Mouse (Mus musculus): ENCODE data around the gene Rplp2.
A peak's percentile ranks its signal among the peaks of the same experiment; 100 is the strongest.

The Rplp2 gene

DNA sequence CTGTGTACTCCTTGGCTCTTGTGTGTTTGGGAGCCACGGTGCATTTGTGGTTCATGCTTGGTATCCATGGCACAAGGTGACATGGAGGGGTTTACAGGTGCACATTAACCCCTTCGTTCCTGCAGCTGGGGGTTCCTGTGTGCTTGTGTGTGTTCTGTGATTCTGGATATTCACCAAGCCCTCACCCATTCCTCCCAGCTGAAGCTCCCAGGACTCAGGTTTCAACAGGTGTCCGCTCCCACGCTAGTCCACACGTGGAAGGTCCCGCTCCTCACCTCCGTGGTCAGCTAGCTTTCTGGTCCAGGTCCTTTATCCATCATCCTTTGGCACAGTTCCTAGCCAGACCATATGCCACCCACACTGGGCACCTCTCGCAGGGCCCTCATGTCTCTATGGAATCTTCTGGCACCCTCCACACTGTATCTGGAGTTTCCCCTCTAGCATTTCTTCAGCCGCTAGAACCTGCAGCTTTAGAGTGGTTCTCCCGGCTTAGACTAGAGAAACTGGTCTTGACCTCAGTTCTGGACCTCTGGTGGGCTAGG, 19.5 kb downstream of the Rplp2 start:
- no peak for DNase-seq (ENCODE audit: low spot score in 2 of 2)

DNA sequence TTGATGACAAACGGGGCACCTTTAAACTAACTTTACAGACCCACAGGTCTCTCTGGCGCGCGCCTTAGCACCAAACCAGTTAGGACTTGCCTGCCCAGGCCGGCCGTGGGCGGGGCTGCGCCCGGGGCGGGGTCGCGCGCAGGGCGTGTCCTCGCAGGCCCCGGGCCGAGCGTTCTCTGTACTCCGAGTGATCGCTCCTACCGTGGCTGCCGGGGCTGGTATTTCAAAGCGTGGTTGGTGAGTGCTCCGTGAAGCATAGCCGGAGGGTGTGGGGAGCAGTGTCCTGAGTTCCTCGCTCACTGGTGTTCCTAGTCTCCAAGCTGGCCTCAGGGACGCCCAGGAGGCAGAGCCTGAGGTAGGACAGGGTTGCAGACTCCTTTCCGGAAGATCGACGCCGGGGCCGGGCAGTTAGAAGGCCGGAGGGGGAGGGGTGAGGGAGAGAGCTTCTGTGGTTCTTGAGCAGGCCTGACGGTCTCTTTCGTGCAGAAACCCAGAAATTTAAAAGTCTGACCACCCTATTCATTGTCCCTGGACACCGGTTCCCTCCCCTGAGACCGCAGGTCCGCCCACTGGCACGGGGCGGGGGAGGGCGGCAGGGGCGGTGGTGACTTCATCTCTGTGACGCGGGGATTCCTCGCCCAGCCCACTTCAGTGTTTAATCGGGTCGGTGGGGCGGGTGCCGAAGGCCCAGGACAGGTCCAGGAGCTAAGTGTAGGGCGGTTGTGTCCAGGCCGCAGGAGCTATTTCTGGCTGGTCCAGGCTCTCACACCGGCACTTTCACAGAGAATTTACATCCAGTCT, 20.3 kb downstream of the Rplp2 start, which contains the start of gene Cd151:
TSS of gene Cd151 (plus strand) at position 163 of the 801 bp plus-strand sequence.
- peak in 1 of 2 experiments; percentile 65 for DNase-seq (ENCODE audit: low spot score in 2 of 2)

DNA sequence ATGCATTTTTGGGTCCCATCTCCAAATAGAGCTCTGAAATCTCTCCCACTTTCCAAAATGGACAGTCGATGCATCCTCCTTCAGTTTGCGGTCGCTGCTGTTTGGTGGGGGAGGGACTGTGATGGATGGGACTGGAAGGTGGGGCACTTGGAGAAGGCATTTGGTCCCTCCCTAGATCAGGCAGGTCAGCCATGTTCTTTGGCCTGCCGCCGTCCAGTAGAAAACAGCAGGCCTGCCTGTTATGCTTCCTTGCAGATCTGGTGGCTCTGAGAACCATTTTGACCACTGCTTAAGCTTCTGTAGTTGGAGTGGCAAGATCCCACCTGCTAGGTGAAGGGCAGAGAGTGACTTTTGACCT, 21.0 kb downstream of the Rplp2 start:
- no peak for DNase-seq (ENCODE audit: low spot score in 2 of 2)

DNA sequence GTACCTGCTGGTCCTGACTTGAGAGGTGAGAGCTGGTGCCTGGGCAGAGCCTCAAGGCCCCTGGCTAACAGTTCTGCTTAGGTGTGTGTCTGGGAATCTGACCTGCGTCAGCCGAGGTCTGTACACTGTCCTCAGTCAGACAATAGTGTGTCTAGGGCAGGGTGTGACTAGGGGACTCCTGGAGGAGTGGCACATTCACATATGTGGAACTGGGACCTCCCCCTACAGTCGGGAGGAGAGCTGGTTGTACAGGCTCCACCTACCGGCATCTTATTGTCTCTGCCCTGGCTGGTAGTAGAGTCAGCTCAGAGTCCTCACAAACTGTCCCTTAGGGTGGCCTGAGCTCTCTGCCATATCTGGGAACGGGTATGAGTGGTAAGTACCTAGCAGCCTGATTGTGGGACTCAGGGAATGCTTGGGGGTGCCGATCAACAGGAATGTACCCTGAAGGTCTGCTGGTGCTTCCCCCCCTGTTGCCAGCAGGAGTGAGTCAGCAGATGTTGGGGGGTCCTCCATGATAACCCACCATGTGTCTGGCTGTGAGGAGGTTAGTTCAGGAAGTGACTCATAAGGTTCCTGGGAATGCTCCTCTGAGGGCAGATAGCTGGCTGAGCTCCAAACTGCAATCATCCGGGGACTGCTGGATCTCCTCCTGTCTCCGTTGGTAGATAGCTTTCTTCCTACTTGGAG, 21.5 kb downstream of the Rplp2 start:
- DNase-seq (ENCODE audit: low spot score in 2 of 2), result peak in 1 of 2 experiments; percentile 63

DNA sequence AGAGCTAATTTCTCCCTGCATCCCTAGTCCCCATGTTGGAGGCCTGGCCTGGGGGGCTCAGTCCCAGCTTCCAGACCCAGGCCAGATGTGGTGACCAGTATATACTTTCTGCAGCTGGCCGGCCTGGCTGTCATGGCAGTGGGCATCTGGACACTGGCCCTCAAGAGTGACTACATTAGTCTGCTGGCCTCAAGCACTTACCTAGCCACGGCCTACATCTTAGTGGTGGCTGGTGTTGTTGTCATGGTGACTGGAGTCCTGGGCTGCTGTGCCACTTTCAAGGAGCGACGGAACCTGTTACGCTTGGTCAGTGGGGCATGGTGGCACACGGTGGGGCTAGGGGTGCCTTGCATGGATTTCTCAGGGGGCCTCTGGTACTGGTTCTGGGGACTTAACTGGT, 22.2 kb downstream of the Rplp2 start:
- DNase-seq (ENCODE audit: low spot score in 2 of 2), result no peak

DNA sequence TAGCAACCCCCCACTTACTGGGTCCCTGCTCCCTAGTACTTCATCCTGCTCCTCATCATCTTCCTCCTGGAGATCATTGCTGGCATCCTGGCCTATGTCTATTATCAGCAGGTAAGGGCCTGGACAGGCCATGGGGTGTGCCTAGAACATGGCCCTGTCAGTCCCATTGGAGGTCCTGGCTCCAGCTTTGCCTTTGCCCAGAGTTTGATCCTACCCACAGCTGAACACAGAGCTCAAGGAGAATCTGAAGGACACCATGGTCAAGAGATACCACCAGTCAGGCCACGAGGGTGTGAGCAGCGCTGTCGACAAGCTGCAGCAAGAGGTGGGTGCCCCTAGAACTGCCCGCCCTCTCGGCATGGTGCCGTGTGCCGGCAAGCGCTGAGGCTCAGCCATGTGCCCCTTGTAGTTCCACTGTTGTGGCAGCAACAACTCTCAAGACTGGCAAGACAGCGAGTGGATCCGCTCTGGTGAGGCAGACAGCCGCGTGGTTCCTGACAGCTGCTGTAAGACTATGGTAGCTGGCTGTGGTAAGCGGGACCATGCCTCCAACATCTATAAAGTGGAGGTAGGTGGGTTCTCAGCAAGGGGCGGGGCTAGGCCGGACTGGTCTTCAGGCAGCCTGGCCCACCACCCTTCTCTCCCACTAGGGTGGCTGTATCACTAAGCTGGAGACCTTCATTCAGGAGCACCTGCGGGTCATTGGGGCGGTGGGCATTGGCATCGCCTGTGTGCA, 22.9 kb downstream of the Rplp2 start:
- no peak for DNase-seq (ENCODE audit: low spot score in 2 of 2)

DNA sequence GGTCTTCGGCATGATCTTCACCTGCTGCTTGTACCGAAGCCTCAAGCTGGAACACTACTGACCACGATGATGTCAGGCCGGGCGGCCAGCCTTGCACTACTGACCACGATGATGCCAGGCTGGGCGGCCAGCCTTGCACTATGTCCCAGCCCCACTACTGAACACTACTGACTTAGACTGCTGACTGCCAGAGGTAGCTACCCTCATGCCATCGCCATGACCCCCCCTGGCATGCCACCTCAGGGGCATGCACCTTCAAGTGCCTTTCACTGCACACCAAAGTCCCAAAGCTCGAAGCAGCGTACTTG, 23.4 kb downstream of the Rplp2 start:
- no peak for DNase-seq (ENCODE audit: low spot score in 2 of 2)

DNA sequence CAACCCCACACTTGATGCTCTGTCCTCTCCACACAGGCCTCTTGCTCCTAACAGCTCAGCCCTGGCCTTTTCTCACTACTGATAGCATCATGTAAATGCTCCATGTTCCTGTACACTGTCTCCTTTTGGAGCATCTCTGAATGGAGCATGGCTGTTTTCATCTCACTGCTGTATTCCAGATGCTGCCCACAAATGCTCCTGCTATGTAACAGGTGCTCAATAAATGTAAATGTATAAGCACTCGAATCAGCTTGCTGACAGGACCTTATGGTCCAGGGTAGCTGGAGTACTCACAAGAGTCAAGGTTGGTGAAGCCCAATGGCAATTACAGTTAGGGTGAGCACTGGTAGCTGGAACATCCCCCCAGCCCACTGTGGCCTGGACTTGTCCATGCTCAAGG, 24.1 kb downstream of the Rplp2 start:
- no peak for DNase-seq (ENCODE audit: low spot score in 2 of 2)

DNA sequence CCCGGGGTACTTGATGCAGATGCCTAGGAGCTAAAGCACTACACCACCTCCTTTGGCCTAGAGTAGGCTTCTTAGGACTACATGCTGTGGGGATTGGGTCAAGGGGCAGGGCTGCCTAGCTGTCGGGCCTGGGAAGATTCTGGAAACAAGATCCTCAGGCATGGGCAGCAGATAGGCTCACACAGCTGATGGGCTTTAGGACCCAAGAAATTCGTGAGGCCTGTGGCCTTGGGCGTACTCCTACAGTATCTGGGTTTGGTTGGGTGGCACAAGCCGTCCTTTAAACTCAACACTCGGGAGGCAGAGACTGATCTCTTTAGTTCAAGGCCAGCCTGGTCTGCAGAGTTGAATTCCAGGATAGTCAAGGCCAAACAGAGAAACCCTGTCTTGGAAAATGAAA, 25.1 kb downstream of the Rplp2 start:
- DNase-seq (ENCODE audit: low spot score in 2 of 2), result no peak

DNA sequence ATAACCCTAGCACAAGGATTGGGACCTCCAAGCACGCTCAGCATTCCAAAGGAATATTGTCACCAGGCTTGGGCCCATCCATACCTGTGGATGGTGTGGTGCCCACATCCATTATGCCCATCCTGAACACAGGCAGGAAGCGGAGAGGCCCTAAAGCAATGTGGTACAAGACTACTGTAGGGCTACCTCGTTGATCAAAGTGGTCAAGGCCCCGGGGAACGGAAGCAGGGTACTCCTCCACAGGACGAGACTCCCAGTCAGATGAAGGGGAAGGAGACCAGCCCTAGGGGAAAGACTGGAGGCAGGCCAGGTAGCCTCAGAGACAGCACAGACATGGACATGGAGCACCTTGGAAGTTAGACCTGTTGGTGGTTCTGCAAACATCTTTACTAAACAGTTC, 25.6 kb downstream of the Rplp2 start:
- DNase-seq (ENCODE audit: low spot score in 2 of 2), result no peak

DNA sequence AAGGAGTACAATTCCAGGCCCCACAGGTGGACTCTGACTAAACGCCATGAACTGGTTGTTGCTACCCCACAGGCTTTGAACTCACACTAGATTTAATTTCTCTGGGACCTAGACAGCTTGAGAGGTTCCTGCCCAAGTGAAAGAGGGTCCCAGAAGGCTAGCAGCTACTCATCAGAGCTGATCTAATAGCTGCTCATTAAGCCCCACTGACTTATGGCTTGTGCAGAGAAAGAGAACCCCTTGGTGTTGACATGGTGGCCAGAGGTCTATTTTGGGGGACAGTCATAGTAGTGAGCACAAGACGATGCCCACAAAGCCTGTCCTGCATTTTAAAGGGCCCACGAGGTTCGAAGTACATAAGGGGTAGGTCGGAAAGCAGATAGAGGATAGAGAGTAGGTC, 27.0 kb downstream of the Rplp2 start:
- DNase-seq (ENCODE audit: low spot score in 2 of 2), result no peak

DNA sequence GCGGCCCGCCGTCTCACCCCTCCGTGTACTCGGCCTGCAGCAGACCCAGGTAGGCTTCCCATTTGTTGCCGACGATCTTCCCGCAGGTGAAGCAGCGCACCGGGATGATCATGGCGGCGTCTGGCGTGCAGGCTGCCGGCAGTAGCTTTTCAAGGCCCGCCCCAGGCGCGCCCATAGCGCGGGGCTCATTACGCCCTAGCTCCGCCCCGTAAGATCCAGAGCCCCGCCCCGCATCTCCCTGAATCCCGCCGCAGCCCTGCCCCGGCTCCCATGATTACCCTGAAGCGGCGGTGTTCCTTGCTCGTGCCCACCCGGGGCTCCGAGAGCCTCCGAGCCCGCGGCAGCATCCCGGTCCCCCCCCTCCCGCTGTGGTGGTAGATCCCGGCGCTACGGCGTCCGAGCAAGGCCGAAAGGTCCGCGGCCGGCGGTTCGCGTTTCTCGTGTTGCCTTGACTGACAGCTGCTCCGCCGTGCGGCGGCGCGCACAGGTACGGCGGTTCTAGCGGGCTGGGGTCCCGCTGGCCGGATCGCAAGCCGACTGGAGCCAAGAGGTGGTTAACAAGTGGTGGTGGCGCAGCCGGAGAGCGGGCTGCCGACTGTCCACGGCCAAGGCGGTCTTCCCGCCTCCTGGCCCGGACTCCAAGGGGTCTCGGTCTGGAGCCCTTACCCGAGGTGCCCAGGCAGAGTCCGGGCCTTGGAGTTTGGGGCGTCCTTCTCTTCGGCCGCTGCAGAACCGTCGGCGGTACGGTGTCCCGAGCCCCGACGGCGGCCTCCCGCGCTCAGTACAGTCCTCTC, 28.0 kb downstream of the Rplp2 start, which contains the start of the genes Polr2l and Tspan4:
TSS of gene Polr2l (minus strand) at position 122 of the 794 bp plus-strand sequence.
TSS of gene Tspan4 (plus strand) at position 230 of the 794 bp plus-strand sequence.
- peak; percentile 81 to 83 for DNase-seq (ENCODE audit: low spot score in 2 of 2)

DNA sequence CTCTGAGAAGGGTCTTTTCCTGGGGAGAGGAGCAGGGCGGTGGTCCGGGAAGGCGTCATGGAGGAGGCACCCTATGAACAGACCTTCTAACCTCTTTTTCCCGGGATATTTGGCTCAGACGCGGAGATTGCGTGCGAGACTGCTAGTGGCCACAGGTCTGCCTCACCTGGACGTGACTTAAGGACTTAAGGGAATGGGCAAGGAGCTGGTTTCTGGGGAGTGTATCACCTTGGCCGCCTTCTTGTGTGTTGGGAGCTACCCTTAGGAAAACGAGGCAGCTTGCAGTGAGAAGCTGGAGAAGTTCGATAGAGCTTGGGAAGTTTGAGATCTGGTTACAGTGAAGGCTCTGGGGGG, 28.6 kb downstream of the Rplp2 start:
- DNase-seq (ENCODE audit: low spot score in 2 of 2), result no peak

DNA sequence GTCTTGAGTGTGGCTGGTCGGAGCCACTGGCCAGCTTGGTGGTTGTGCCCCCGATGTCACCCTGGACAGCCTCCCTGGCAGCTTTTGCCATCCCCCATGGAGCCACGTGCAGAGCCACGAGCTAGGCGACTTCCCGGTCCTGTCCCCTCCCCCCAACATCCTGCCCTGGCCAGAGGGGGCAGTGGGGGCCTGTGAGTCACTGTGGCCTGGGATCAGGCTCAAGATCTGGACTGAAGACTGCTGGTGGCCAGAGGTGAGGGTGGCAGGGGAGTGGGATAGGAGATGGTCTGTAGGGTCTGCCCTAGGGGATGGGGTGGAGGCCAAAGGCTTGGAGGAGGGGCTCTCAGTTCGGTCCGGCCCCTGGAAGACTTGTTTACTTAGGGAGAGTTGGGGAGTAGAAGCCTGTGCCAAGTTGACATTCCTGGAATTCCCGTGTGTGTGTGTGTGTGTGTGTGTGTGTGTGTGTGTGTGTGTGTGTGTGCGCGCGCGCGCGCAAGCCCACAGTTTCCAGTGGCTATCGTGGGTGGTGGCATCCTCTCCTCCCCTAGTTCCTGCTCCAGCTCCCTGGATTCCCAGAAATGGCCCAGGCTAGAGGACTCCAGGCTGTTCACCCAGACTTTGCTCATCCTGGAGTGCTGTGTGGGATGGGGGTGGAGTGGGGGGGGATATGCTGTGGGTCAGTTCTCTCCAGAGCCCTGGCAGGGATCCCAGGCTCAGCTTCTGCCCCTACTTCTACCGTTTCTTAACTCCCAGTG, 29.2 kb downstream of the Rplp2 start:
- peak in 1 of 2 experiments; percentile 44 for DNase-seq (ENCODE audit: low spot score in 2 of 2)

DNA sequence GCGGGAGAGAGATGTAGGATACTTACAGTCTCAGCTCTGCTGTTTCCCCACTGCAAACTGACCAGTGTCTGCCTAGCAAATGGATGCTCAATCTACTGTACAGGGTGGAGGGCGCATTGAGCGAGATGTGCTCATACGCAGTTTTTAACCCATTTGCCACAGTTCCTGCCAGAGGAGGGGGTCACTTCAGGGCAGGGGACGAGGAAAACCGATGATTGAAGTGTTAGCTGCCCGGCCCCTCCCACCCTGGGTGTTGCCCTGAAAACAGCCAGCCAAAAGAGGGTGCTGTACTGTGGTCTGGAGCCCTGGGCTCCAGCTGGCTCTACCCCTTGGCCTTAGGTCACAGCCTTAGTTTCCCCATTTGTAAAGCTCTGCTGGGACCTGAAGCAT, 29.8 kb downstream of the Rplp2 start:
- no peak for DNase-seq (ENCODE audit: low spot score in 2 of 2)

DNA sequence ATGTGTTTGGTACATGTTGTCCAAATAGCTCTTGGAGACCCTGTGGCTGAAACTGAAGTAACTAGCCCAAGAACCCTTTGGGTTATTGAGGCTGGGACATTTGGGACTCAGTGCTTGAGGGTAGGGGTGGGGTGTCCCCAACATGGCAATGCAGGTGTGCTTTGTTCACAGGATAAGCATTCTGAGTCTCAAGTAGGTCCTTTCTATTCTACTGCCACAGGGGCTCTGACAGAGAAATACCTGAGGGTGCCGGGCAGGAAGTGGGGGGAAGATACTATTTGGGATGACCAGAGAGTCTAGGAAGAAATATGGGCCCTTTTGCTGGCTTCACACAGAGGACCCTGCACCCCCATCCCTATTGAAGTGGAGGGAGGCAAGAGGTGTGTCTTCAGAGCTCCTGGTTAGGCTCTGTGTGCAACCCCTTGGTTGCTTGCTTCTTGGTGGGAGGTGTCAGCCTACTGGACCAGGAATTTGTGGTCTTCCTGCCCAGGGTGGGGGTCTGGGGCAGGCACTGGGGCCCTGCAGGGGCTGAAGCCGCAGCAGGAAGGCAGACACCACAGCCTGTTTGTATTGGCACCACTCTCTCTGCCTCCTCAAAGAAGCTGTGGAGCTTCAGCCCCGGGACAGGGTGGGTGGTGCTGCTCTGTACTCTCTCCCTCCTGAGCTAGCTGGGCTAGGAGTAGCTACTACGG, 30.6 kb downstream of the Rplp2 start:
- no peak for DNase-seq (ENCODE audit: low spot score in 2 of 2)

DNA sequence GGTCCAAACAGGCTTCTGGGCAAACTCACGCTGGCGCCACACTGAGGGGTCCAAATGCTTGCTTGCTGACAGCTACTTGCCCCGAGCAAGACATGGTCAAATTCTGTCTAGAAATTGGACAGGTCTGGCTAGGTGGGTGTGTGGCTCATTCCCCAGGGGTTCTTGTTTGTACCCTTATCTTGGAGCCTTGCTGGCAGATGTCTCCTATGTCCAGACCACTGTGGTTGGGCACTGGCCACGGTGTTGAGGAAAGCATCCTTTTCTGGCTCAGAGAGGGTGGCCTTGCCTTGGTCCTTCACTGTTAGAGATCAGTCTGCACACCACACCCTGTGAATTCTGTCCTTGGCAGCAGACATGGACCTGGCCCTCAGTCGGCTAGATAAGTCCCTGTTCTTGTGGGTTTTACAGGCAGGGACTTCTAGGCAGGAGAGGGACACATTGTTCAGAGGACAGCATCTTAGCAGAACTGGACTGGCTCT, 31.1 kb downstream of the Rplp2 start:
- DNase-seq (ENCODE audit: low spot score in 2 of 2), result no peak

DNA sequence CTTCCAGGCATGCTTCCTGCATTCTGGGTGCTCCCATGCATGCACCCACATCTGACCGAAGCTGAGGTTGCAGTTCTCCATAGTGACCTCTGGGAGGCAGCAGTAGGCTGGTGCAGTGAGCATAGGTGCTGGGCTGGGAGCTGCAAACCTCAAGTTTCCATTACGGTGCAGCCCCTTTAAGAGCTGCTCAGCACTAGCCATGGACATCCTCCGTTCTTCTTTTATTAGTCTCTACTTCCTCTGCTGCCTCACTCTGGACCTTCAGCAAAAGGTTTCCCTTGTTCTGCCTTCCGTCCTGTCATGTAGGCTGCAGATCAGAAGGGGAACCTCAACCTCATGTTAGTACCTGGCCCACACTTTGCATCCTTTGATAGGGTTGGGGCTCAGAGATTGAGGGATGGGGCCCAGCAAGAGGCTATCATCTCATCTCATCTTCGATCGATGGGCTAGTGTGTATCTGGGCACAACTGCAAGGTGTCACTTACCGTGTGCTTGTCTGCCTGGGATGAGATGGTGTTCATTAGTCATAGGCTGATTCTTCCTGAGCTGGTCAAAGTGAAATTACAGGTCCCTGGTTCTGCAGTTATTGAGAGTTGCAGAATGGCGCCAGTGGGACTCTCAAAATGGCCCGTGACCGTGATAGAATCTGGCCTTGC, 33.8 kb downstream of the Rplp2 start:
- peak; percentile 64 to 78 for DNase-seq (ENCODE audit: low spot score in 2 of 2)
